Mouse (Mus musculus) fat pad, adult 2 months (tissue): ENCODE results near the gene Arhgef2.
A peak's percentile ranks its signal among the peaks of the same experiment; 100 is the strongest.

Source experiments
- DNase-seq: peaks from one replicate; pipeline ENCODE4 v3.0.0-alpha.2; 2011; ENCODE audit warnings: low read depth, low spot score; ENCODE audit errors: extremely low read depth

Arhgef2 gene

DNA sequence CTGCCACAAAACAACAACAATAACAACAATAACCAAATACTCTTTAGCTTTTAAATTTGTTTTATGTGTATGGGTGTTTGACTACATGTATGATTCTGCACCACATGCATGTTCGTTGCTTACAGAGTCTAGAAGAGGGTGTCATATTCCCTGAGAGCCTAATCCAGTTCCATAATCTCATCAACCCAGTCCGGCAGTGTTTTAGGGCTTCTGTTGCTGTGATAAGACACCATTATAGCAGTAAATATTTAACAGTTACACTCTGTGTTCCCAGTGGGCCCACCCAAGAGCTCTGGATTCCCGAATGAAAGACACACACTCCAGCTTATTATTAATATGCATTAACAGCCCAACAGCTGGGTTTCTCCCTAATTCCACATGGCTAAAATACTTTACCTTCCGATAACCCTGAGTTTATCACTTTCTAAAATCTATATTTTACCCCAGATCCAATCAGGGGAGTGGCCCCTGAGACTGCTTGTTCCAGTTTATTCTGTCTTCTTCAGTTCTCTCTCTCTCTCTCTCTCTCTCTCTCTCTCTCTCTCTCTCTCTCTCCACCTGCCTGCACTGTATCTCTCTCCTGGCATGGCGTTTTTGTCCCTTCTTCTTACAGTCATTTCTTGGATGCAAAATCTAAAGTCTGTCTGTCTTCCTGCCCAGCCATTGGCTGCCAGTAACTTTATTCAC, 52.8 kb downstream of the Arhgef2 start:
- DNase-seq, result no peak

- no peak for DNase-seq
These were observed 54.0 kb downstream of the Arhgef2 start for GRCm38 (mm10) chr3:88659798-88660197.

- DNase-seq, result no peak
These were observed 58.3 kb downstream of the Arhgef2 start for GRCm38 (mm10) chr3:88664095-88664494.

- DNase-seq, result no peak
These were observed 71.6 kb downstream of the Arhgef2 start for GRCm38 (mm10) chr3:88677399-88677798.

GRCm38 (mm10) chr3:88683814-88684213, 78.0 kb downstream of the Arhgef2 start:
- DNase-seq, result no peak

GRCm38 (mm10) chr3:88684236-88684979, 78.6 kb downstream of the Arhgef2 start:
- no peak for DNase-seq

GRCm38 (mm10) chr3:88684980-88685941, 79.5 kb downstream of the Arhgef2 start, which contains the start of gene Khdc4:
Gene Khdc4, plus strand, starts transcription at chr3:88685803.
- peak; percentile 92 for DNase-seq

GRCm38 (mm10) chr3:88685958-88686451, 80.2 kb downstream of the Arhgef2 start:
- DNase-seq, result no peak

- no peak for DNase-seq
These were observed 81.2 kb downstream of the Arhgef2 start for GRCm38 (mm10) chr3:88686734-88687611.

DNA sequence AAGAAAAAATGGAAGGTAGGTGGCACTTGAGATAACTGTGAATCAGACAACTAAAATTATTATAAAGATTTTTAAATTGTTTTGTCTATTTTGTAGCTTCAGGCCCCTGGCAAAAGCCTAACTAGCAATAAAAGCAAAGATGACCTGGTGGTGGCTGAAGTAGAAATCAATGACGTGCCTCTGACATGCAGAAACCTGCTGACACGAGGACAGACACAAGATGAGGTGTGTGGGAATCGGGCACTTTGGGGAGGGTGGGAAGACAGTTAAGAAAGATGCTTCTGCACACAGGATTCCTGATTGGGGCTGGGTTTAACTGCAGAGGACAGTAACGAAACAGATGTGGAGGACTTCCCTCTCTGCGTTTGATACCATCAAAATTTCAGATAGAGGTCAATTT, 83.3 kb downstream of the Arhgef2 start:
- DNase-seq, result no peak

DNA sequence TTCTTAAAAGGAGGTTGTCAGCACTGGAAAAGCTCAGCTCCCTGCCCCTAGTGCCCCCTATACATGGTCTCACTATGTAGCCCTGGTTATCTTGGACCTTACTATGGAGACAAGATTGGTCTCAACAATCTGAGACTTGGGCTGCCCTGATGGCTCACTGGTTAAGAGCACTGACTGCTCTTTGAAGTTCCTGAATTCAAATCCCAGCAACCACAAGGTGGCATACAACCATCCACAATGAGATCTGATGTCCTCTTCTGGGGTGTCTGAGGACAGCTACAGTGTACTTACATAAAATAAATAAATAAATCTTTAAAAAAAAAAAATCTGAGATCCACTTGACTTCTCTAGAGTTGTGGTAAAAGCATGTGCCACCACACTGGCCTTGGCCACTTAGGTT, 89.8 kb downstream of the Arhgef2 start:
- no peak for DNase-seq
